Mouse (Mus musculus) left cerebral cortex, adult 11 months (tissue): Measurements from ENCODE around the gene Abhd4.
"Not testable (repeated sequence)": the region's sequence is repeated elsewhere in the genome, so short reads cannot be mapped to it uniquely, and the experiment has no call there.

Source experiments
- DNase-seq: peaks from one replicate; pipeline ENCODE4 v3.0.0; 2022; ENCODE audit warnings: low spot score

Gene Abhd4

GRCm38 (mm10) chr14:54223315-54224063 lies 30.5 kb upstream of the Abhd4 start:
- DNase-seq = no peak

GRCm38 (mm10) chr14:54224064-54224417 lies 29.9 kb upstream of the Abhd4 start:
- no peak for DNase-seq

DNA sequence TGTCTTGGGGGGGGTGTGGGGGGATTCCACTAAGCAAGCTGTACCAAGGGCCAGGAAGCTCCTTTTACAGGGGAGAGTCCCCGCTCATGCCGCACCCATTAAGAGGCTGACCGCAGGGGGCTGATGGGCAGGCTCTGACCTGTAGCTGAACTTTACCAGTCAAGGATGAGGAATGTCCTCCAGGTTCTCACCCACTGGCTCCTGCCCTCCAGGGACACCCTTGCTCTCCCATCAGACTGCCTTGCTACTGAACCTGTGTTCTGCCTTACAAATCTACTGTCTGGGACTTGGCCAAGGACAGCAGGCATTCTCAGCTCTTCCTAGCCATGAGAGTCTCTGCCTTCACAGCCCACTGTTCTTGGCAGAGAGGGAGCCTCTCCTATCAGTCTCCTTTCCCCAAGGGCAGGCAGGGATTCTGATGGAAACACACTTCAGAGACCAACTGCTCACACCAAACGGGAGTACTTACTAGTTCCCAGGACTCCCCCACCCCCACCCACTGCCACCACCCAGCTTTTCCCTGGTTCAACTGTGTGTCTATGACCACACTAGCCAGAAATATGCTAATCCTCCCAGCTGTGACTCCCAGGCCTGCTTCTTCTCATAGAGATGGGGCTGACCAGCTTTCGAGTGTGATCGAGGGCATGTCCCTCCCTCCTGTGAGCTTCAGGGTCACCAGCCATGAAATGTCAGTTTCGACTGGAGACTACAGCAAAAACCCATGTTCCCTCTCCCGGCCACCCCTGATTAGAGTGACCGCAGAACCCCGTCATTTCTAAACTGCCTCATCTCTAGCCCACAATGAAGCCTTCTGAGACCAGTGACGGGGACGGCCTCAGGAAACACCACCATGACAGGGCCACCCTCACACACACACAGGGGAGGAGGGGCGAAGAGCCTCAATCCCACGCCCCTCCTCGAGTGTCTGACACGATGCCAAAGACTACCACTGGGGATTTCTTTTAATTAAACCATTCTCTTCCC lies 29.2 kb upstream of the Abhd4 start:
- DNase-seq = no peak

DNA sequence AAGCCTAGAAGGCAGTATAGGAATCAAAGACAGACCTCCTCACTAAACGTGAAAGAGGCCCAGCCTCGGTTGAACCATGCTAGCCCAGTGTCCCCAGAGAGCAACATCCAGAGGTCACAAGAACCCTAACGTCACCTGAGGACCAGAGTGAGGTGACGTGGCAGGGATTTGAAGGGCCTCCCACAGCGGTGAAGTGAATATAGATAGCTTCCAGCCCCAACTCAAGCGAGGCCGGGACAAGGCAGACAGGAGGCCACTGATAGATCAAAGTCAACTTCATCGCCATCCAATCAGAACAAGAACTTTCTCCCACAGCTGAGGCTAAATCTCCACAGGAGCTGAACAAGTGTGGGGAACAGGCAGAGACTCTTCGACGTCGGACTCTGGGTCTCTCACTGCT lies 28.3 kb upstream of the Abhd4 start:
- DNase-seq = no peak

DNA sequence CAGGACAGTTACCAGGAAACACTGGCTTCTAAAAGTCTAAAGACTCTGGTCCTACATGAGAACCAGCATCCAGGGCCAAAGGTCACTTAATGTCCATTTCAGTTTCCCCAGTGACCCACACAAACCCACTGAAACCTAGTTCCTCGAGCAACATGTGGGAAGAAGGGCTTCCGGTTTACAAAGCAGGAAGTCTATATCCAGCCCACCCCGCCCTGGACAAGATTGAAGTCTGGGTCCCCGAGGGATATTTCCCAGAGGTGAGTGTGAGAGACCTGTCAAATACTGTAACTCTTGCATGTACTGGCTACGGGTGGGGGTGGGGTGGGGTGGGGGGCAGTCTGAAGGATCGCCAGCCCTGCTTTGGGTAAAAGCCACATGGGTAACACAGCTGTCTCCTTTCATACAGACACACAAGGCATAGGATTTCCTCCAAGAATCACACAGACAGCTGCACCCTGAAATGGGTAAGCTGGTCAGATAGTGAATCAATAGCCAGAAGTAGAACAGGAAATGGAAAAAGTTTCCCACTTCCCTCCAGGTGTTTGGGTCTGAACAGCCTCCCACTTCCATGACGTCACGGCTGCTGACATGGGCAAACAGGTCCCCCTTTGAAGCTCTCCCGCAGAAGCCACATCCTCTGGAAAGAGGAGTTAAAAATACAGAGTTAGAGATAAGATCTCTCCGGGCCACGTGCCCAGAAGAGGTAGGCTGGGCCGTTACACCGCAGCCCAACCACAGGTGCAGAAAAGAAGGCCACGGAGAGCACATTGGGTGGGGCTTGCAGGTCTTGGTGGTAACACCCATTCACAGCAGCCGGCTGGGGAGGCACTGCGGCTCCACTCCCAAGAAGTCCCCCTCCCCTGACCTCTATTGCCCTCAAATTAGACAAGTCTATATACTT lies 26.8 kb upstream of the Abhd4 start:
- DNase-seq = no peak

GRCm38 (mm10) chr14:54227911-54228451 lies 26.0 kb upstream of the Abhd4 start:
- DNase-seq = peak; percentile 37

DNA sequence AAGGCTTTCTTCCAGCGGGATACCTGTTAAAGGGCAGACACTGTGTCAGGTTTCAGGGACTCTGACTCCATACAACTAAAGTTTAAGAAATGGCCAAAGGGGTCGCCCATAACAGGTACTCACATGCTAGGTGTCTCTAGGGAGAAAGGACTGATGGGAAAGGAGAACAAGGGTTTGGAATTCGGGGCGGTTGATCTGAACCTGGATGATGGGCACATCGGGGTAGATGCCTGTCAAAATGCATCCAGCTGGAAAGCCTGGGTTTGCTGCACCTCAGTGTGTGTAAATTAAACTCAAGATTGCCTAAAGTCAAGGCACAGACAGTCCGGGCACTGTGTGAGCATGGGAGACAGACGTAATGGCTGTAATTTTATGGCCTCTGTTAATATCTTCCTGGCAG lies 25.5 kb upstream of the Abhd4 start:
- no peak for DNase-seq

GRCm38 (mm10) chr14:54228933-54229713 lies 24.9 kb upstream of the Abhd4 start:
- no peak for DNase-seq

DNA sequence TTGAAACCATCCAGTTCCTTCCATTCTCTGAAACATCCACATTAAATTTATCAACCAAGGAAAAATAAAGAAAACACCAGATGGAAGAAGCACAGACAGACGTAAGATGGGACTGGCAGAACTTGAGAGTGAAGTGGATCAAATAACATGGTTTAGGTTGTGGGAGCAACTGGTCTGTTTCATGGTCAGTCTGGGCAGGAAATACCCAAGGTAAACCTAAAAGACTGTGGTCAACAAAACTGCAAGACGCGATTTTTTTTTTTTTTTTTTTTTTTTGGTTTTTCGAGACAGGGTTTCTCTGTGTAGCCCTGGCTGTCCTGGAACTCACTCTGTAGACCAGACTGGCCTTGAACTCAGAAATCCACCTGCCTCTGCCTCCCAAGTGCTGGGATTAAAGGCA lies 24.1 kb upstream of the Abhd4 start:
- DNase-seq = not testable (repeated sequence)

- no peak for DNase-seq
Measured at GRCm38 (mm10) chr14:54230638-54231150, 23.3 kb upstream of the Abhd4 start.

GRCm38 (mm10) chr14:54231176-54231956 lies 22.6 kb upstream of the Abhd4 start:
- DNase-seq = no peak

- no peak for DNase-seq
Measured at GRCm38 (mm10) chr14:54232143-54232542, 21.8 kb upstream of the Abhd4 start.

GRCm38 (mm10) chr14:54232811-54233558 lies 21.0 kb upstream of the Abhd4 start:
- DNase-seq = no peak

DNA sequence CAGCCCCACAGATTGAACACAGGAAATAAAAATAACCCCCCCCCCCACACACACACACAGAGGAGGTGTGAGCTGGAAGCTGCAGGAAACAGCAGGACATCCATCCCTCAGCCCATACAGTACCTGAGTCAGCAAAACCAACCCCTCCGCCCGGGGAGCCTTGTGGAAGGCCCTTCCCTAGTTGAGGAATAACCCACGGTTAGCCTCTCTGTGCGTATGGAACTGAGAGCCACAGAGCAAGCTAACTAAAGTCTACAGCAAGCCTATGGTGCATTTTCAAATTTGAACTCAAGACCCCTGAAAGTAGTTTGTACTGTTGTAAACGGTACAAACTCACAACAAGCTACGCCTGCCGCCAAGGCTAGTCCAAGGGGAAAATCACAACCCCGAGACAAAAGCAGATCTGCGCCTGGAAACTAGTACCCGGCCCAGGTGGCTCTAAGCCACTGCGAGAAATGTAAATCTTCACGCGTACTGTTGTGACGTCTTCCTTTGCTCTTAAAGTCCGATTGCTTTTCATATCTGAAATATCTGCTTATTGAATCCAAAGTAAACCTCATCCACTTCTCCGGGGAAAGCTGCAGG lies 20.3 kb upstream of the Abhd4 start:
- no peak for DNase-seq

DNA sequence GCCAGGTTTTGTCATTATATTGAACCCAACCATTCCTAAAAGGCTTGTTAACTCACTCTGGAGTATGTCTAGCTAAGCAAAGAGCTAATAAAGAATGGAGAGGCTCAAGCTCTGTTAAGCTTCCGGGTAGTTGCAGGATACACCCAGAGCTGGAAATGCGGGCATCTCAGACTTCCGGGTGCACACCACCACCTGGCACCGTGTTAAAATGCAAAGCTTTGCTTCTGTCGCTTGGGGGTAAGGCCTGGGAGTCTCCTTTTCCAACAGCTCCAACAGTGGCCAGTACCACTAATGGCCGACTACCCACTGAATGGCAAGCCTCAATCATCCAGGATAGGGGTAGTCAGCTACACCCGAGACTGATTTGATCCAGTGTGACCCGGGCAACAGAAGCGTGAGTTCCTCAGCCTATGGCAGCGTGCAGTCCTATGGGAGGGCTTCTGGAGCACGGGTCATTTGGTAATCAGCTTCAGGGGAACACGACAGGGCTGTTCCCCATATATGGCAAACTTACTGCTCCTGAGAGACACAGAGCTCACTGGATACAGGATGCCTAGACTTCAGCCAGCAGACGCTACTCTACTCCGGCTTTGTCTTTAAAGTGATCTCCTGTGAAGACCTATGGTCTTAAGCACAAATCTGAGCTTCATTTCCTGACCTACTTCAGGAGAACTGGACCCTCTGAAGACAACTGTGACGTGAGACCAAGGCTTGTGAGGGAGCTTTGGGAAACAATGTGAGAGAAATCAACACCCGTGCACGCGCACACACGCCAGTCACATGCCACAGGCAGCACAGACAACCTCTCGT lies 19.6 kb upstream of the Abhd4 start:
- no peak for DNase-seq

DNA sequence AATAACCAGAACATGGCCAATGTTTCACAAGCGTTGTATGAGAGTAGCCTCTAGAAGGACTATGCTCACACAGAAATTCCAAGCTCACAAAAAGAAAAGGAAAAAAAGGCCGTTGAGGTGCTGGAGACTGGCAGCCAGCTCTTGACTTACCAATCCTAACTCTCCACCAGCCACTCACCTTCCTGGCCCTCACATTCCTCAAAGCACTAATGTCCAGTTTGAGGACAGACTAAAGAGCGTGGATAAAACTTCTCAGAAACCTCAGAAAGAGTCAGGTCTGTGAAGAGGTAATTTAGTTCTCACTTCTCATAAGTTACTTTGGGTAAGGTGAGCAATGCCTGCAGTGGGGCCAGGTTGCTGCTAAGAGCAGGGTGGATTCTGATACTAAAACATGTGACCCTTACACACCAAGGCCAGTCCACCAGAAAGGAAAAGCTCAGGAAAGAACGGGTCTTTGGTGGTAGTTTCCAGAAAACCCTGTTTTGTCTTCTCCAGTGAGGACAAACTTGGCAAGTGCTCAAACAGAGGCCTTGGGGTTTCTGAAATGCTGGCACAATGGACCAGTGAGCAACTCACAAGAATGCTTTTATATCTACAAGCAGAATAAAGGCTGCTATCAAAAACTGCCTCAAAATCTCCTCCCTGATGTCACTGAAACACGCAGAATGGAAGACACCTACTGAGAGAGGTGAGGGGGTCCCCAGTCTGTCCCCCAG lies 18.0 kb upstream of the Abhd4 start:
- DNase-seq = no peak

GRCm38 (mm10) chr14:54236881-54237280 lies 17.1 kb upstream of the Abhd4 start:
- DNase-seq = no peak
